Mouse (Mus musculus) kidney, postnatal 0 days (tissue): ENCODE measurements at regions not wholly inside any gene's neighbourhood (a gene's known extent, or its start where the extent isn't known, plus 50 kb on each side); places are given as distances from the start of the nearest gene placed in this dataset.
"Not testable (repeated sequence)": the region's sequence is repeated elsewhere in the genome, so short reads cannot be mapped to it uniquely, and the experiment has no call there.

Source experiments
- ATAC-seq: fragments of 200-750 bp; cut with Nextera tagmentation; replicated peaks from 2 replicates; pipeline ENCODE4 v1.8.0; 2017; ENCODE audit warnings: low read depth, moderate number of reproducible peaks, moderate TSS enrichment, moderate library complexity; ENCODE audit not compliant: low FRiP score
- DNase-seq: peaks from one replicate; pipeline ENCODE4 v3.0.0-alpha.2; 2016; ENCODE audit warnings: low spot score
- H3K27ac ChIP-seq: fragments of 300-500 bp; sonication (generic); 2 replicates; pipeline ENCODE4 v1.5.1; 2014; ENCODE audit warnings: mild to moderate bottlenecking
- H3K27me3 ChIP-seq: fragments of 300-500 bp; sonication (generic); 2 replicates; pipeline ENCODE4 v1.6.1; 2014; ENCODE audit warnings: low read length, mixed read lengths; ENCODE audit not compliant: insufficient read depth
- H3K36me3 ChIP-seq: fragments of 300-500 bp; sonication (generic); 2 replicates; pipeline ENCODE4 v1.6.1; 2014; ENCODE audit warnings: low read length, mixed read lengths; ENCODE audit not compliant: insufficient read depth
- H3K4me1 ChIP-seq: fragments of 300-500 bp; sonication (generic); replicated peaks from 2 replicates; pipeline ENCODE4 v1.6.1; 2014; ENCODE audit warnings: antibody characterized with exemption, low read length, mixed read lengths; ENCODE audit not compliant: insufficient read depth
- H3K4me2 ChIP-seq: fragments of 300-500 bp; sonication (generic); 2 replicates; pipeline ENCODE4 v1.6.1; 2014; ENCODE audit warnings: mild to moderate bottlenecking, low read length, moderate library complexity, mixed read lengths
- H3K4me3 ChIP-seq: fragments of 300-500 bp; sonication (generic); replicated peaks from 2 replicates; pipeline ENCODE4 v1.5.1; 2014; ENCODE audit warnings: low read depth, low read length
- H3K9ac ChIP-seq: fragments of 300-500 bp; sonication (generic); 2 replicates; pipeline ENCODE4 v1.6.1; 2014; ENCODE audit warnings: low read depth, low read length
- H3K9me3 ChIP-seq: fragments of 300-500 bp; sonication (generic); replicated peaks from 2 replicates; pipeline ENCODE4 v1.6.1; 2016; ENCODE audit warnings: low read length, inconsistent platforms, mixed read lengths
- CTCF ChIP-seq: IDR thresholded peaks from 2 replicates; pipeline ENCODE4 v1.5.1; 2016; ENCODE audit warnings: antibody characterized with exemption, low read depth, mild to moderate bottlenecking, moderate library complexity
- WGBS: fragments of 180-500 bp; shearing (Covaris S2); extraction: QIAGEN DNeasy Blood & Tissue Kit; methylation state at CpG from one replicate; pipeline ENCODE4 v1.1.7; 2014; 5-methylcytosine and 5-hydroxymethylcytosine counted together

DNA sequence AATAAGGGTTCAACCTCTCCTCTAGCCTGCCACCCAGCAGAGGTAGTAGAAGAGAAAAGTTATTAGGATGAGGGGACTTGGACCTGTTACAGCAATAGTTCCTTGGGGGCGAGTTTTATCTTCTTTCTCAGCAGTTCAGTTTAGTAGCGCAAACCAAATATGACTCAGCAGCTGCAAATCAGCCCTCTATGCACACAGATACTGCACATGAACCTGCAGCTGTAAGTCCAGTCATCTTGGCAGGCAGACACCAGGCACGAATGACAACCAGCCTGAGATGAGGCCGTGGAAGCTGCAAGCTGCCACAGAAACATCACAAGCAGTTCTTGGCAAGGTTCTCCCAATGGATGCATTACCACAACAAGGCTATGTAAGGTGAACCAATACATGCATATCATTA, 327.0 kb upstream of the Akr1e1 start:
- Histone ChIP-seq H3K4me1 (no peaks in the 10 kb centered on the region), H3K27me3 (no peaks in the 10 kb centered on the region), H3K27ac (no peak overlapping the region), H3K9ac (no peak overlapping the region), H3K36me3 (no peaks in the 10 kb centered on the region), H3K4me3 (no peak overlapping the region), H3K4me2 (no peak overlapping the region), H3K9me3 (no peaks in the 10 kb centered on the region)
- DNase-seq (no peak), ATAC-seq (no peak)
- TF ChIP-seq CTCF = no peak
- WGBS = 82% methylated on average over 4 of the region's 4 CpGs

- Histone ChIP-seq H3K27me3 (no peaks in the 10 kb centered on the region), H3K9me3 (no peaks in the 10 kb centered on the region), H3K9ac (no peak overlapping the region), H3K4me1 (no peaks in the 10 kb centered on the region), H3K4me3 (no peak overlapping the region), H3K4me2 (no peak overlapping the region), H3K27ac (no peak overlapping the region), H3K36me3 (no peaks in the 10 kb centered on the region)
- TF ChIP-seq CTCF = no peak
- ATAC-seq (no peak), DNase-seq (no peak)
These were observed 330.9 kb upstream of the Akr1e1 start for GRCm38 (mm10) chr13:4939849-4940248.

GRCm38 (mm10) chr13:4942490-4942889, 333.5 kb upstream of the Akr1e1 start:
- H3K4me3 ChIP-seq, H3K9ac ChIP-seq, H3K36me3 ChIP-seq, H3K4me2 ChIP-seq, H3K9me3 ChIP-seq, H3K27ac ChIP-seq, H3K4me1 ChIP-seq, H3K27me3 ChIP-seq: not testable (repeated sequence)
- 31% methylated on average over 5 of the region's 14 CpGs for WGBS
- peak; percentile 44 for TF ChIP-seq CTCF
- DNase-seq (peak; percentile 48), ATAC-seq (peak; percentile 40; the same call in 1 of the 2 replicates)

DNA sequence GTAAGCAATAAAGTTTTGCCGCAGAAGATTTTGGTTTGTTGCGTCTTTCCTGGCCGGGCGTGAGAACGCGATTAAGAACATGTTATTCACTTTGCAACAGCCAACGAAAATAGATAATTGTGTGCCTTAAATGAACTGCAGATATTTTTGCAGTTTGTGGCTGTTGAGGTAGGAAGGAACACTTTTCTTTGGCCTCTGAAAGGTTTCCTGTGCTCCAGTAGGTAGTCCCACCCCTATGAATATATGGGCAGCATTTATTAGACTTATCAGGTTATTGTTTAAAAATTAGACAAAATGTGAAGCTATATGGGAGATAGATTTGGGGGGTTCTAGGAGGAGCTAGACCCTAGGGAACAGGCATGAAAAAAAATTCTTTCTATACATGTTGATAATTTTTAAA, 334.1 kb upstream of the Akr1e1 start:
- H3K9ac ChIP-seq = 0 out of 2 replicates have a peak overlapping the region, but pooled peaks have one; percentile 13
- no peaks in the 10 kb centered on the region for H3K27me3 ChIP-seq
- DNase-seq (no peak), ATAC-seq (no peak)
- H3K4me1 ChIP-seq = no peaks in the 10 kb centered on the region
- H3K4me2 ChIP-seq = peak overlapping the region; percentile 51
- 40% methylated on average over 7 of the region's 7 CpGs for WGBS
- H3K4me3 ChIP-seq = peak overlapping the region; percentile 32
- TF ChIP-seq CTCF = no peak
- H3K9me3 ChIP-seq = no peaks in the 10 kb centered on the region
- H3K27ac ChIP-seq = no peak overlapping the region
- no peaks in the 10 kb centered on the region for H3K36me3 ChIP-seq

DNA sequence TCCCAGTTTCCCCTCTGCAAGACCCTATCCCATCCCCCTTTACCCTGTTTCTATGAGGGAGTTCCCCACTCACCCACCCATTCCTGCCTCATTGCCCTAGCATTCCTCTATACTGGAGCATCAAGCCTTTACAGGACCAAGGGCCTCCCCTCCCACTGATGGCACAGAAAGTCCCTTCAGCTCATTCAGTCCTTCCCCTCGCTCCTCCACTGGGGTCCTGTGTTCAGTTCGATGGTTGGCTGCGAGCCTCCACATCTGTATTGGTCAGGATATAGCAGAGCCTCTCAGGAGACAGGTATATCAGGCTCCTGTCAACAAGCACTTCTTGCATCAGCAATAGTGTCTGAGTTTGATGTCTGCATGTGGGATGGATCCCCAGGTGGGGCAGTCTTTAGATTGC, 346.4 kb upstream of the Akr1e1 start:
- H3K36me3 ChIP-seq = no peaks in the 10 kb centered on the region
- no peak overlapping the region for H3K9ac ChIP-seq
- DNase-seq (no peak), ATAC-seq (no peak)
- H3K27me3 ChIP-seq = no peaks in the 10 kb centered on the region
- no peaks in the 10 kb centered on the region for H3K9me3 ChIP-seq
- no peak overlapping the region for H3K27ac ChIP-seq
- H3K4me3 ChIP-seq = no peak overlapping the region
- H3K4me2 ChIP-seq = no peak overlapping the region
- no peak for TF ChIP-seq CTCF
- WGBS = 84% methylated on average over 3 of the region's 3 CpGs
- H3K4me1 ChIP-seq = no peaks in the 10 kb centered on the region

GRCm38 (mm10) chr13:4964824-4965223, 355.9 kb upstream of the Akr1e1 start:
- Histone ChIP-seq H3K36me3 (no peaks in the 10 kb centered on the region), H3K4me2 (no peak overlapping the region), H3K4me3 (no peak overlapping the region), H3K27ac (no peak overlapping the region), H3K9ac (no peak overlapping the region), H3K9me3 (no peaks in the 10 kb centered on the region), H3K27me3 (no peaks in the 10 kb centered on the region), H3K4me1 (no peaks in the 10 kb centered on the region)
- DNase-seq (no peak), ATAC-seq (no peak)
- no peak for TF ChIP-seq CTCF

- Histone ChIP-seq H3K9me3 (no peaks in the 10 kb centered on the region), H3K9ac (no peak overlapping the region), H3K4me1 (no peaks in the 10 kb centered on the region), H3K4me2 (no peak overlapping the region), H3K27ac (no peak overlapping the region), H3K36me3 (no peaks in the 10 kb centered on the region), H3K27me3 (no peaks in the 10 kb centered on the region), H3K4me3 (no peak overlapping the region)
- no peak for ATAC-seq
- WGBS = 53% methylated on average over 2 of the region's 2 CpGs
- peak; percentile 19 for DNase-seq
- no peak for TF ChIP-seq CTCF
These were observed 361.3 kb upstream of the Akr1e1 start for GRCm38 (mm10) chr13:4970081-4970892.
